Mouse (Mus musculus) lung, postnatal 0 days (tissue): ENCODE results near the gene Itgb5. TPM values are rescaled to one million over a fixed set of nuclear protein-coding genes. Genes with fewer than 3 reads are reported as not detected.
A peak's percentile ranks its signal among the peaks of the same experiment; 100 is the strongest.

Experiments
- ATAC-seq: fragments of 200-750 bp; cut with Nextera tagmentation; 2 replicates; pipeline ENCODE4 v1.8.0; 2017; ENCODE audit warnings: moderate library complexity
- DNase-seq: peaks from one replicate; pipeline ENCODE4 v3.0.0-alpha.2; 2016; ENCODE audit warnings: low spot score
- H3K27ac ChIP-seq: fragments of 300-500 bp; sonication (generic); 2 replicates; pipeline ENCODE4 v1.5.1; 2014; ENCODE audit warnings: antibody characterized with exemption, mild to moderate bottlenecking, low read length, mixed read lengths
- H3K27me3 ChIP-seq: fragments of 300-500 bp; sonication (generic); replicated peaks from 2 replicates; pipeline ENCODE4 v1.6.1; 2014; ENCODE audit warnings: low read length, mixed read lengths; ENCODE audit not compliant: insufficient read depth
- H3K36me3 ChIP-seq: fragments of 300-500 bp; sonication (generic); 2 replicates; pipeline ENCODE4 v1.6.1; 2014; ENCODE audit warnings: low read length, mixed read lengths; ENCODE audit not compliant: insufficient read depth
- H3K4me1 ChIP-seq: fragments of 300-500 bp; sonication (generic); 2 replicates; pipeline ENCODE4 v1.6.1; 2014; ENCODE audit warnings: antibody characterized with exemption, low read depth, low read length, mixed read lengths; ENCODE audit not compliant: insufficient read depth
- H3K4me2 ChIP-seq: fragments of 300-500 bp; sonication (generic); replicated peaks from 2 replicates; pipeline ENCODE4 v1.6.1; 2014; ENCODE audit warnings: low read depth, mild to moderate bottlenecking, low read length, moderate library complexity, mixed read lengths
- H3K4me3 ChIP-seq: fragments of 300-500 bp; sonication (generic); 2 replicates; pipeline ENCODE4 v1.5.1; 2014; ENCODE audit warnings: low read depth, low read length
- H3K9ac ChIP-seq: fragments of 300-500 bp; sonication (generic); replicated peaks from 2 replicates; pipeline ENCODE4 v1.6.1; 2014; ENCODE audit warnings: low read depth, mild to moderate bottlenecking
- H3K9me3 ChIP-seq: fragments of 300-500 bp; sonication (generic); 2 replicates; pipeline ENCODE4 v1.6.1; 2016; ENCODE audit warnings: low read length, mixed read lengths
- CTCF ChIP-seq: IDR thresholded peaks from 2 replicates; pipeline ENCODE4 v1.5.1; 2016; ENCODE audit warnings: antibody characterized with exemption, mild to moderate bottlenecking
- EP300 ChIP-seq: IDR thresholded peaks from 2 replicates; pipeline ENCODE4 v1.6.1; 2016; ENCODE audit warnings: antibody characterized with exemption, mild to moderate bottlenecking, control low read depth
- WGBS: fragments of 180-500 bp; shearing (Covaris S2); extraction: QIAGEN DNeasy Blood & Tissue Kit; methylation state at CpG from one replicate; pipeline ENCODE4 v1.1.7; 2014; 5-methylcytosine and 5-hydroxymethylcytosine counted together
- polyA plus RNA-seq: library from polyadenylated mRNA; unstranded; fragments of >200 nt; fragmentation: Nextera tagmentation; extraction: Ambion mirVana; gene quantifications from 2 replicates; pipeline ENCODE4 v1.2.1, GENCODE M21; 2015

Gene Itgb5
- polyA plus RNA-seq, 1 experiment from 2014 or later: 34.5 TPM

- Histone ChIP-seq H3K9me3 (no peaks in the 10 kb centered on the region), H3K4me3 (no peak overlapping the region), H3K9ac (no peak overlapping the region), H3K4me1 (0 out of 2 replicates have a peak, but pooled peaks cover 4% of the 10 kb centered on the region), H3K4me2 (no peak overlapping the region), H3K27me3 (no peaks in the 10 kb centered on the region), H3K36me3 (no peaks in the 10 kb centered on the region), H3K27ac (no peak overlapping the region)
- ATAC-seq (peak; percentile 35; the same call in 1 of the 2 replicates), DNase-seq (no peak)
- TF ChIP-seq CTCF: no peak
- TF ChIP-seq EP300: no peak
- 61% methylated on average over 7 of the region's 7 CpGs for WGBS
These were observed 42.6 kb upstream of the Itgb5 start for GRCm38 (mm10) chr16:33786657-33787390.

GRCm38 (mm10) chr16:33793846-33794791, 35.3 kb upstream of the Itgb5 start, which contains the start of gene Muc13:
Muc13 (plus strand) TSS chr16:33794037.
- DNase-seq (no peak), ATAC-seq (no peak)
- no peak within 1 kb of the TSS for H3K4me3 ChIP-seq
- H3K27me3 ChIP-seq: no peaks in the 10 kb centered on the region
- H3K36me3 ChIP-seq: no peaks in the 10 kb centered on the region
- no peak within 1 kb of the TSS for H3K4me2 ChIP-seq
- no peaks in the 10 kb centered on the region for H3K9me3 ChIP-seq
- H3K27ac ChIP-seq: no peak within 1 kb of the TSS
- H3K4me1 ChIP-seq: no peaks in the 10 kb centered on the region
- no peak within 1 kb of the TSS for H3K9ac ChIP-seq
- 78% methylated on average over 10 of the region's 10 CpGs for WGBS
- no peak for TF ChIP-seq CTCF
- TF ChIP-seq EP300: no peak

- H3K9me3 ChIP-seq: no peaks in the 10 kb centered on the region
- no peak overlapping the region for H3K4me2 ChIP-seq
- H3K9ac ChIP-seq: no peak overlapping the region
- H3K27ac ChIP-seq: no peak overlapping the region
- DNase-seq (peak; percentile 15), ATAC-seq (no peak)
- H3K4me3 ChIP-seq: no peak overlapping the region
- no peaks in the 10 kb centered on the region for H3K27me3 ChIP-seq
- 55% methylated on average over 4 of the region's 4 CpGs for WGBS
- H3K4me1 ChIP-seq: no peaks in the 10 kb centered on the region
- no peaks in the 10 kb centered on the region for H3K36me3 ChIP-seq
- TF ChIP-seq CTCF (no peak), EP300 (no peak)
These were observed 34.4 kb upstream of the Itgb5 start for GRCm38 (mm10) chr16:33795106-33795505.

- Histone ChIP-seq H3K9ac (no peak overlapping the region), H3K4me2 (no peak overlapping the region), H3K9me3 (no peaks in the 10 kb centered on the region), H3K4me3 (no peak overlapping the region), H3K36me3 (no peaks in the 10 kb centered on the region), H3K27ac (no peak overlapping the region), H3K4me1 (no peaks in the 10 kb centered on the region), H3K27me3 (no peaks in the 10 kb centered on the region)
- no peak for DNase-seq
- TF ChIP-seq CTCF (no peak), EP300 (no peak)
- no peak for ATAC-seq
- 57% methylated on average over 6 of the region's 6 CpGs for WGBS
These were observed 33.6 kb upstream of the Itgb5 start for GRCm38 (mm10) chr16:33795887-33796286.

GRCm38 (mm10) chr16:33796756-33797155, 32.7 kb upstream of the Itgb5 start:
- Histone ChIP-seq H3K9me3 (no peaks in the 10 kb centered on the region), H3K4me1 (no peaks in the 10 kb centered on the region), H3K27me3 (no peaks in the 10 kb centered on the region), H3K9ac (no peak overlapping the region), H3K36me3 (no peaks in the 10 kb centered on the region), H3K4me3 (no peak overlapping the region), H3K4me2 (no peak overlapping the region), H3K27ac (no peak overlapping the region)
- TF ChIP-seq CTCF (no peak), EP300 (no peak)
- 85% methylated on average over 3 of the region's 3 CpGs for WGBS
- DNase-seq: no peak
- ATAC-seq: no peak

- ATAC-seq (no peak), DNase-seq (peak; percentile 77)
- WGBS: 34% methylated on average over 5 of the region's 5 CpGs
These were observed 31.6 kb upstream of the Itgb5 start for GRCm38 (mm10) chr16:33797860-33798259.

More at GRCm38 (mm10) chr16:33797860-33798259, 31.6 kb upstream of the Itgb5 start:
- Histone ChIP-seq H3K9ac (no peak overlapping the region), H3K4me1 (no peaks in the 10 kb centered on the region), H3K9me3 (no peaks in the 10 kb centered on the region), H3K4me2 (no peak overlapping the region), H3K27me3 (no peaks in the 10 kb centered on the region), H3K36me3 (no peaks in the 10 kb centered on the region), H3K4me3 (no peak overlapping the region), H3K27ac (no peak overlapping the region)
- TF ChIP-seq EP300 (no peak), CTCF (peak; percentile 84)
